Mouse (Mus musculus) forebrain, embryonic 14.5 days (tissue): Measurements from ENCODE around the gene Zfr2. TPM values are rescaled to one million over a fixed set of nuclear protein-coding genes. Genes with fewer than 3 reads are reported as not detected.

Source experiments
- ATAC-seq: fragments of 200-750 bp; cut with Nextera tagmentation; 2 replicates; pipeline ENCODE4 v1.8.0; 2017; ENCODE audit warnings: mild to moderate bottlenecking, moderate library complexity
- DNase-seq: peaks from one replicate; pipeline ENCODE4 v3.0.0-alpha.2; 2015; ENCODE audit warnings: low spot score
- H3K27ac ChIP-seq: fragments of 300-500 bp; sonication (generic); 2 replicates; pipeline ENCODE4 v1.5.1; 2014; ENCODE audit warnings: low read depth, mild to moderate bottlenecking, control low read depth, low read length, moderate library complexity
- H3K27me3 ChIP-seq: fragments of 300-500 bp; sonication (generic); replicated peaks from 2 replicates; pipeline ENCODE4 v1.6.1; 2014; ENCODE audit warnings: low read length, control low read depth, mixed read lengths; ENCODE audit not compliant: control insufficient read depth, insufficient read depth
- H3K36me3 ChIP-seq: fragments of 300-500 bp; sonication (generic); 2 replicates; pipeline ENCODE4 v1.6.1; 2014; ENCODE audit warnings: low read length, control low read depth; ENCODE audit not compliant: control insufficient read depth, insufficient read depth
- H3K4me1 ChIP-seq: fragments of 300-500 bp; sonication (generic); 2 replicates; pipeline ENCODE4 v1.6.1; 2014; ENCODE audit warnings: antibody characterized with exemption, low read length, control low read depth; ENCODE audit not compliant: control insufficient read depth, insufficient read depth
- H3K4me2 ChIP-seq: fragments of 300-500 bp; sonication (generic); 2 replicates; pipeline ENCODE4 v1.6.1; 2014; ENCODE audit warnings: mild to moderate bottlenecking, control low read depth, low read length
- H3K4me3 ChIP-seq: fragments of 300-500 bp; sonication (generic); 2 replicates; pipeline ENCODE4 v1.5.1; 2014; ENCODE audit warnings: low read depth, low read length, control low read depth
- H3K9ac ChIP-seq: fragments of 300-500 bp; sonication (generic); 2 replicates; pipeline ENCODE4 v1.6.1; 2014; ENCODE audit warnings: mild to moderate bottlenecking, low read length, control low read depth, moderate library complexity
- H3K9me3 ChIP-seq: fragments of 300-500 bp; sonication (generic); replicated peaks from 2 replicates; pipeline ENCODE4 v1.6.1; 2016; ENCODE audit warnings: low read length, control low read depth, mixed read lengths; ENCODE audit not compliant: control insufficient read depth
- WGBS: fragments of 180-500 bp; shearing (Covaris S2); extraction: QIAGEN DNeasy Blood & Tissue Kit; methylation state at CpG from one replicate; pipeline ENCODE4 v1.1.7; 2014; 5-methylcytosine and 5-hydroxymethylcytosine counted together
- polyA plus RNA-seq: library from polyadenylated mRNA; unstranded; fragments of >200 nt; fragmentation: Nextera tagmentation; extraction: Ambion mirVana; gene quantifications from 2 replicates; pipeline ENCODE4 v1.2.1, GENCODE M21; 2014

Zfr2 gene
- polyA plus RNA-seq, 1 experiment from 2014 or later, result 7.5 TPM

DNA sequence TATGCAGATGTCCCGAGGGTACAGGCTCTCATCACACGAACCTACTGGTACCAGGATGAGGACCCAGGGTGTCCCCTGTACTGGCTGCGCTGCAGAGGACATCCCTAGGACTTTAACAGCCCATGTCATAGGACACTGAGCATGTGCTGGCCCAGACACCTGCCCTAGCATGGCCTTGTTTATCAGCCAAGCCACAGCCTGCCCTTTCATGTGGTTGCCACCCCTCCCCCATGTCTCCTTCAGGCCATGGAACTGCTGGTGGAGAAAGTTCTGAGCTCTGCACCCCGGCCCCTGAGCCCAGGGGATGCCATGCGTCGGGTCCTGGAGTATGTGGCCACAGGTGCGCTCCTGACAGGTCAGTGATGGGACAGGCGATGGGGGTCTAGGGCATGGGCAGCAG lies 16.5 kb downstream of the Zfr2 start:
- 83% methylated on average over 8 of the region's 8 CpGs for WGBS
- H3K27ac ChIP-seq, result no peak overlapping the region
- no peak overlapping the region for H3K4me2 ChIP-seq
- no peaks in the 10 kb centered on the region for H3K9me3 ChIP-seq
- no peak overlapping the region for H3K9ac ChIP-seq
- H3K4me3 ChIP-seq, result no peak overlapping the region
- DNase-seq, result no peak
- 0 out of 2 replicates have a peak, but pooled peaks cover 3% of the 10 kb centered on the region for H3K36me3 ChIP-seq
- ATAC-seq, result no peak
- H3K4me1 ChIP-seq, result peaks cover 4% of the 10 kb centered on the region; the same call in 1 of the 2 replicates
- peaks cover 10% of the 10 kb centered on the region for H3K27me3 ChIP-seq

DNA sequence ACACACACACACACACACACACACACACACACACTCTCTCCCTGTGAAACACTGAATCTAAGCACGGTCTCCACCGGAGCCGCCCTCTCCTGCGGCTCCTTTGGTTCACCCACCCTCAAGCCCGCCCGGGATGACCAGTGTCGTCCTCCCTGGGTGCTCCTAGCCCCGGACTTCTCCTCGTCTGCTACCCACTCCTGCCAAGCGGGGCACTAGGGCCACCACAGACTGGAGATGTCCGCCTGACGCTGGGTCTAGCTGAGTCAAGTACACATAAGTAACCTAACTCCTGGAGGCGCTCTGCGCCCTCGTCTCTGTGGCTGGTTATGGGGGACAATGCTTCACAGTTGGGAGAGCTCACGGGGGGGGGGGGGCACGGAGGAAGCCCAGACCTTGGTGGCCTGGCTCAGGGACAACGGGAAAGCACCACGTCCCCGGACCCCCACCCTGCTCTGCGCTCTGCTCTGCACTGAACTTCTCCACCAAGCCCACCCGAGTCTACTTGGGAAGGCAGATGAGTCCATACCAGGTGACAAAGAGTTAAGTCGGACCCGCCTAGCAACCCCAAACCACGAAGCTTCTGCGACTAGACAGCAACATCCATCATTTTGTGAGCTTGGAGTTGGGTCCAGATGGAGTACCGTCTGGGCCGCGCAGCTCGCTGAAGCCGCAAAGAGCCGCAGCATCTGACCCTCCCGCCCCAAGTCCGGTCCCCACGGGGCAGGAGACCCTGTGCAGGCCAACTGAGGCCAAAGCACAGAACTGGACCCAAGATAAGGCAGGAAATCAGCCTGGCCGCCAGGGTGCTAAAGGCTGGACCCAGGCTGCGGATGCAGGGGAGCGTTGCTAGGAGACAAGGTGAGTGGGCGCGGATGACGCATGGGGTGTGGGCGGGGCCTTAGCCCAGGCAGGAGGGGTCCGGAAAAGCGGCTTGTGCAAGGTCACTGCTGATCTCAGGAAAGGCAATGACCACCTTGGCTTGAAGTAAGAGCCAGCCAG lies 19.8 kb downstream of the Zfr2 start, which contains the start of gene Matk:
Matk (plus strand) TSS at position 512 of the 996 bp plus-strand sequence.
- Histone ChIP-seq H3K27me3 (peaks cover 23% of the 10 kb centered on the region), H3K9me3 (no peaks in the 10 kb centered on the region), H3K4me2 (peak within 1 kb of the TSS; percentile 50), H3K27ac (no peak within 1 kb of the TSS), H3K4me3 (0 out of 2 replicates have a peak within 1 kb of the TSS, but pooled peaks have one; percentile 3), H3K36me3 (0 out of 2 replicates have a peak, but pooled peaks cover 3% of the 10 kb centered on the region), H3K4me1 (peaks cover 5% of the 10 kb centered on the region; the same call in 1 of the 2 replicates), H3K9ac (peak within 1 kb of the TSS; percentile 45; the same call in 1 of the 2 replicates)
- DNase-seq, result peak; percentile 73
- WGBS, result 4% methylated on average over 39 of the region's 44 CpGs
- peak; percentile 72 for ATAC-seq

DNA sequence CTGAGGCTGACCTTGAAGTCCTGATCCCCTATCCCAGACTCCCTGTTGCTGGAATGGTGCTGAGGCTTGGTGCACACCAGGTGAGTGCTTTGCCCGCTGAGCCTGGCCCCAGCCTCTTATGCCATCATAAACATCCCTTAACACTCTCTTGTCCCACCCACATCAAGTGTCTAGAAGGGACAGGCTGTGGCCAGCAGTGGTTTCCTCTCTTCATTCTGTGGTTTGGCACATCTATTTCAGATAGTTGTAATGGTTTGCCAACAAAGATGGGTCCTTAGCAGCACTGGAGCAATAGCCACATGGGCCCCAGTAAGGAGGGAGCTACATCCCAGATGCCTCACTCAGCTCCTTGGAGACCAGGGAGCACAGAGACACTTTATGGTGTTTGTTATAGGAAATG lies 21.9 kb downstream of the Zfr2 start:
- Histone ChIP-seq H3K4me2 (no peak overlapping the region), H3K4me3 (no peak overlapping the region), H3K27ac (no peak overlapping the region), H3K4me1 (peaks cover 5% of the 10 kb centered on the region), H3K9me3 (no peaks in the 10 kb centered on the region), H3K27me3 (peaks cover 36% of the 10 kb centered on the region), H3K36me3 (no peaks in the 10 kb centered on the region), H3K9ac (no peak overlapping the region)
- WGBS, result 67% methylated on average over 1 of the region's 1 CpGs
- DNase-seq (no peak), ATAC-seq (no peak)

GRCm38 (mm10) chr10:81257158-81258039 lies 24.4 kb downstream of the Zfr2 start:
- ATAC-seq (no peak), DNase-seq (peak; percentile 43)
- Histone ChIP-seq H3K27me3 (peaks cover 30% of the 10 kb centered on the region), H3K4me1 (peaks cover 5% of the 10 kb centered on the region), H3K4me2 (peak overlapping the region; percentile 82), H3K27ac (no peak overlapping the region), H3K4me3 (peak overlapping the region; percentile 45), H3K36me3 (peaks cover 4% of the 10 kb centered on the region; the same call in 1 of the 2 replicates), H3K9me3 (0 out of 2 replicates have a peak, but pooled peaks cover 3% of the 10 kb centered on the region), H3K9ac (peak overlapping the region; percentile 65)
- WGBS, result 1% methylated on average over 62 of the region's 62 CpGs

DNA sequence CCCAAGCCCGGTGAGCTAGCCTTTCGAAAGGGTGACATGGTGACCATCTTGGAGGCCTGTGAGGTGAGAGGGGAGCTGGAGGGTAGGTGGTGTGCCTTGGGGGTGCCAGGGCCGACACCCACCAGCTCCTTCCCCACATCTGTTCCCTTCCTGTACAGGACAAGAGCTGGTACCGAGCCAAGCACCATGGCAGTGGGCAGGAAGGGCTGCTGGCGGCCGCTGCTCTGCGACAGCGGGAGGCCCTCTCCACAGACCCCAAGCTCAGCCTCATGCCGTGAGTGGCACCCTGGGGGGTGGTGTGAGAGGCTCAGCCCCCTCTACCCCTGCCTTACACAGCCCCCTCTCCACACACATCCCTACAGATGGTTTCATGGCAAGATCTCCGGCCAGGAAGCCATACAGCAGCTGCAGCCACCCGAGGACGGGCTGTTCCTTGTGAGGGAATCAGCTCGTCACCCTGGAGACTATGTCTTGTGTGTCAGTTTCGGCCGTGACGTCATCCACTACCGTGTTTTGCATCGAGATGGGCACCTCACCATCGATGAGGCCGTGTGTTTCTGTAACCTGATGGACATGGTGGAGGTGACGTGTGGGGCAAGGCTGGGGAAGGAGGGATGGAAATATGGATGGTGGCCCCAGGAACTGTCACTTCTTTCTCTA lies 26.4 kb downstream of the Zfr2 start:
- 35% methylated on average over 21 of the region's 21 CpGs for WGBS
- Histone ChIP-seq H3K9ac (no peak overlapping the region), H3K27ac (no peak overlapping the region), H3K9me3 (0 out of 2 replicates have a peak, but pooled peaks cover 3% of the 10 kb centered on the region), H3K4me1 (peaks cover 2% of the 10 kb centered on the region; the same call in 1 of the 2 replicates), H3K4me2 (no peak overlapping the region), H3K4me3 (no peak overlapping the region), H3K36me3 (peaks cover 23% of the 10 kb centered on the region), H3K27me3 (peaks cover 26% of the 10 kb centered on the region)
- ATAC-seq, result no peak
- peak; percentile 22 for DNase-seq

- no peak for DNase-seq
- no peak overlapping the region for H3K4me2 ChIP-seq
- WGBS, result 89% methylated on average over 4 of the region's 4 CpGs
- H3K4me1 ChIP-seq, result peaks cover 6% of the 10 kb centered on the region; the same call in 1 of the 2 replicates
- H3K9ac ChIP-seq, result no peak overlapping the region
- H3K36me3 ChIP-seq, result peaks cover 36% of the 10 kb centered on the region
- ATAC-seq, result no peak
- no peak overlapping the region for H3K27ac ChIP-seq
- H3K9me3 ChIP-seq, result 0 out of 2 replicates have a peak, but pooled peaks cover 3% of the 10 kb centered on the region
- H3K27me3 ChIP-seq, result peaks cover 25% of the 10 kb centered on the region
- H3K4me3 ChIP-seq, result no peak overlapping the region
These were observed 28.1 kb downstream of the Zfr2 start for GRCm38 (mm10) chr10:81261025-81261424.

- ATAC-seq, result no peak
- H3K4me2 ChIP-seq, result peak overlapping the region; percentile 62
- 0 out of 2 replicates have a peak overlapping the region, but pooled peaks have one; percentile 60 for H3K4me3 ChIP-seq
- peaks cover 36% of the 10 kb centered on the region for H3K36me3 ChIP-seq
- peaks cover 10% of the 10 kb centered on the region for H3K4me1 ChIP-seq
- no peaks in the 10 kb centered on the region for H3K27me3 ChIP-seq
- WGBS, result 96% methylated on average over 8 of the region's 8 CpGs
- H3K27ac ChIP-seq, result no peak overlapping the region
- 0 out of 2 replicates have a peak, but pooled peaks cover 3% of the 10 kb centered on the region for H3K9me3 ChIP-seq
- DNase-seq, result no peak
- no peak overlapping the region for H3K9ac ChIP-seq
These were observed 32.6 kb downstream of the Zfr2 start for GRCm38 (mm10) chr10:81265540-81265939.
